Comparison of ENCODE assay signal across 8 mouse cellular contexts in the genomic region with DNA sequence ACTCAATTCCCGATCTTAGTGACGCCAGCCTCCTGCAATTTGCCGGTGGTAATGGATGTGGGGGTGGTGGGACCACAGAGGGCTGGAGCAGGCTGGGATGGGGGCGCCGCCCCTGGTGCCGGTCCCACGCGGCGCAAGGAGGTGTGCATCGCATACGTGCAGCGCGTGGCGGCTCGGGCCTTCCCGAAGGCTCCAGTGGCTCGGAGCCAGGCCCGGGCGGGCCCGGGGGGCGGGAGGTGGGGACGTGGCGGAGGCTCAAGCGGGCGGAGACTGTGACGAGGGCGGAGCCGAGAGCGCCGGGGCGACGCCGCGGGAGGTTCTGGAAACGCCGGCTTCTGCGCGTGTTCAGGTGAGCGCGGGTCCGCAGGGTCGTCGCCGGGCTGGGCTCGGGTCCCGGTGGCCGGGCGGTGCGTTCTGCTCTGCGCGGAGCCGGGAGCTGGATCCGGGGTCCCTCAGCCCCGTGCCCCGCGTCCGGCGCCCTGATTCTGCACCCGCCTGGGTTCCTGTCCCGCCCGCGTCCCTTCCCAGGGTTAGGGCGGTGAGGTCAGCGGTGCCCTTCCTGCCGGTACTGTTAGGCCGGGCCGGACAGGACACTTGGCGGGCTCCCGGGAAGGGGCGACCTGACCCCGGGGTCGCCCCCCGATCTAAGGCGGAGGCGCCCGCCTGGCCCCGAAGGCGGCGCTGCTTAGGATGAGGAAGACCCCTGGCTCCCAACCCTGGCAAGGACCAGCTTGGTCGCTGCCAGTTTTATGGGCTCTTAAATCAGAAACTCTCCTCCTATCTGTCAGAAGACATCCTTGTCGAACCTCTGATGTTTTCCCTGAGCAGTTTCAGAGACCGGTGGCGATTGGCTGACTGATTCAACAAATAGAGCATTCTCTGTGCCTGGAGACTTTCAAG. TPM values are rescaled to one million over a fixed set of nuclear protein-coding genes. Genes with fewer than 3 reads are reported as not detected.
DNase-seq lines count a peak whose midpoint lies in the region; ATAC-seq and TF ChIP-seq lines count a peak whose summit lies in the region.

No protein-coding gene starts in this region.

- peaks cover 13 to 22% of the 10 kb centered on the region in 2 experiments for H3K4me1 ChIP-seq in MEL (ENCODE audit: control insufficient read depth in 1 of 2, insufficient read depth in 2 of 2, low read length in 2 of 2)
- peaks cover 11% of the 10 kb centered on the region for H3K4me1 ChIP-seq in forebrain, embryonic 12.5 days

- WGBS in forebrain, embryonic 12.5 days = under 1% methylated on average over 70 of the region's 83 CpGs

- H3K27ac ChIP-seq in MEL (ENCODE audit: control insufficient read depth, low read depth, low read length) = no peak overlapping the region
- no peak overlapping the region for H3K27ac ChIP-seq in forebrain, embryonic 12.5 days

- H3K9ac ChIP-seq in MEL (ENCODE audit: control insufficient read depth, low read depth, low read length, poor library complexity, severe bottlenecking) = peak overlapping the region; percentile 53
- peak overlapping the region; percentile 71 for H3K9ac ChIP-seq in forebrain, embryonic 12.5 days

- peak overlapping the region; percentile 97 for H3K4me2 ChIP-seq in forebrain, embryonic 12.5 days

- no peaks in the 10 kb centered on the region for H3K79me2 ChIP-seq in MEL (ENCODE audit: control insufficient read depth, insufficient read depth, low read length, poor library complexity)

- H3K4me3 ChIP-seq in MEL (ENCODE audit: control insufficient read depth in 1 of 2, insufficient read depth in 1 of 2, low read depth in 2 of 2, low read length in 2 of 2) = peak overlapping the region; percentile 65 to 95
- peak overlapping the region; percentile 63 for H3K4me3 ChIP-seq in forebrain, embryonic 12.5 days (replicated peaks)

- TF ChIP-seq EP300 in MEL (IDR thresholded peaks at IDR 0.05; ENCODE audit: low read depth in 1 of 2, low read length in 2 of 2) = no peak

- DNase-seq in MEL (ENCODE audit: low read depth, low spot score) = peak; percentile 88
- peak; percentile 42 to 56 for DNase-seq in adrenal gland, postnatal 4 days (ENCODE audit: low spot score in 2 of 2)
- DNase-seq in heart, postnatal 14 days = peak; percentile 85 to 87
- peak; percentile 81 to 87 for DNase-seq in kidney, postnatal 4 days
- DNase-seq in lung, postnatal 10 days = peak; percentile 78
- DNase-seq in retina, embryonic 14.5 days (ENCODE audit: low spot score) = peak; percentile 70
- no peak for DNase-seq in natural killer cell, adult 2 months (ENCODE audit: low spot score in 2 of 2)

- TF ChIP-seq RAD21 in MEL (IDR thresholded peaks at IDR 0.05; ENCODE audit: low read depth, low read length) = no peak

- peak in 1 of 2 experiments; percentile 37; a peak in 1 of 4 replicates for TF ChIP-seq POLR2A in MEL (IDR thresholded peaks at IDR 0.05; ENCODE audit: control insufficient read depth in 1 of 2, insufficient read depth in 1 of 2, low read depth in 1 of 2, low read length in 2 of 2, poor library complexity in 1 of 2)

- 0 out of 4 replicates have a peak, but pooled peaks cover 0 to 2% of the 10 kb centered on the region in 2 experiments for H3K27me3 ChIP-seq in MEL (ENCODE audit: control insufficient read depth in 1 of 2, insufficient read depth in 2 of 2, low read length in 2 of 2)
- H3K27me3 ChIP-seq in forebrain, embryonic 12.5 days = peaks cover 21% of the 10 kb centered on the region

- intact Hi-C loops in heart, postnatal 14 days (cut with DNase I) = no loop called here

- no peak for TF ChIP-seq CTCF in MEL (IDR thresholded peaks at IDR 0.05 in 2 of 3, conservative IDR thresholded peaks at IDR 0.05 in 1 of 3; ENCODE audit: control insufficient read depth in 1 of 3, insufficient read depth in 1 of 3, low read depth in 2 of 3, low read length in 3 of 3, poor library complexity in 1 of 3, severe bottlenecking in 1 of 3)

- ATAC-seq in forebrain, embryonic 12.5 days (ENCODE audit: low FRiP score) = peak; percentile 89

- peaks cover 0 to 14% of the 10 kb centered on the region in 2 experiments; a peak in 2 of 4 replicates for H3K36me3 ChIP-seq in MEL (ENCODE audit: control insufficient read depth in 1 of 2, insufficient read depth in 2 of 2, low read length in 2 of 2)
- no peaks in the 10 kb centered on the region for H3K36me3 ChIP-seq in forebrain, embryonic 12.5 days (replicated peaks)

- no peaks in the 10 kb centered on the region for H3K9me3 ChIP-seq in MEL (replicated peaks; ENCODE audit: insufficient read depth, low read length)
- no peaks in the 10 kb centered on the region for H3K9me3 ChIP-seq in forebrain, embryonic 12.5 days

TF ChIP-seq in MEL, 35 proteins besides CTCF, POLR2A, EP300 and RAD21:
- peak; percentile 17; the same call in 1 of the 2 replicates for TF ChIP-seq MAZ (IDR thresholded peaks at IDR 0.05; ENCODE audit: low read depth, low read length)
- no peak for TF ChIP-seq MAFK (IDR thresholded peaks at IDR 0.05; ENCODE audit: borderline replicate concordance, low read depth, low read length)
- peak; percentile 50 for TF ChIP-seq NRF1 (IDR thresholded peaks at IDR 0.05; ENCODE audit: insufficient read depth, low read depth, low read length, poor library complexity, severe bottlenecking)
- TF ChIP-seq USF1 (IDR thresholded peaks at IDR 0.05; ENCODE audit: low read depth, low read length) = no peak
- TF ChIP-seq BHLHE40 (IDR thresholded peaks at IDR 0.05; ENCODE audit: borderline replicate concordance, low read depth, low read length) = no peak
- TF ChIP-seq MXI1 (IDR thresholded peaks at IDR 0.05; ENCODE audit: low read depth, low read length) = peak; percentile 75
- 0 out of 2 replicates have a peak, but pooled peaks have one; percentile 62 for TF ChIP-seq UBTF (IDR thresholded peaks at IDR 0.05; ENCODE audit: borderline replicate concordance, insufficient read depth, low read depth, low read length)
- TF ChIP-seq TCF12 (IDR thresholded peaks at IDR 0.05; ENCODE audit: low read depth, low read length) = 0 out of 2 replicates have a peak, but pooled peaks have one; percentile 10
- no peak for TF ChIP-seq KAT2A (conservative IDR thresholded peaks at IDR 0.05; ENCODE audit: low read depth, low read length)
- peak; percentile 77 for TF ChIP-seq MAX (IDR thresholded peaks at IDR 0.05; ENCODE audit: low read length)
- TF ChIP-seq RCOR1 (IDR thresholded peaks at IDR 0.05; ENCODE audit: low read depth, low read length) = 0 out of 2 replicates have a peak, but pooled peaks have one; percentile 1
- TF ChIP-seq ELF1 (IDR thresholded peaks at IDR 0.05; ENCODE audit: low read depth, low read length) = no peak
- TF ChIP-seq ETS1 (IDR thresholded peaks at IDR 0.05; ENCODE audit: low read depth, low read length) = peak; percentile 33; the same call in 1 of the 2 replicates
- peak; percentile 39; the same call in 1 of the 2 replicates for TF ChIP-seq SIN3A (IDR thresholded peaks at IDR 0.05; ENCODE audit: low read length)
- peak; percentile 23; the same call in 1 of the 2 replicates for TF ChIP-seq MYC (IDR thresholded peaks at IDR 0.05; ENCODE audit: low read depth, low read length)
- no peak for TF ChIP-seq ZKSCAN1 (IDR thresholded peaks at IDR 0.05; ENCODE audit: low read depth, low read length)
- TF ChIP-seq ZNF384 (IDR thresholded peaks at IDR 0.05; ENCODE audit: low read depth, low read length) = no peak
- peak; percentile 62; the same call in 1 of the 2 replicates for TF ChIP-seq ZMIZ1 (IDR thresholded peaks at IDR 0.05; ENCODE audit: low read depth, low read length)
- no peak for TF ChIP-seq POLR2AphosphoS5 (IDR thresholded peaks at IDR 0.05; ENCODE audit: borderline replicate concordance, low read depth, low read length)
- peak; percentile 41; the same call in 1 of the 2 replicates for TF ChIP-seq HCFC1 (IDR thresholded peaks at IDR 0.05; ENCODE audit: low read depth, low read length)
- TF ChIP-seq NELFE (IDR thresholded peaks at IDR 0.05; ENCODE audit: low read depth, low read length) = 0 out of 2 replicates have a peak, but pooled peaks have one; percentile 40
TF ChIP-seq in MEL: peak in this region for 13.

RNA-seq across cellular contexts. Expression of gene P4ha2, which starts 1.0 kb away (rescaled TPM):
- 18.6 and 32.0 TPM in 2 replicates for total RNA-seq in MEL (2012; rRNA removed)
- 10 to 100 TPM in 1 of 2 experiments, not detected in 1; 57.8 TPM for polyA plus RNA-seq in MEL (2012; ENCODE audit: insufficient read depth in 1 of 2, insufficient read length in 2 of 2, low read depth in 1 of 2, low replicate concordance in 2 of 2, missing spikeins in 1 of 2)
- total RNA-seq in adrenal gland, postnatal 4 days (2021) = 10 to 100 TPM; 20.8 to 21.9 TPM
- polyA plus RNA-seq in forebrain, embryonic 12.5 days (2016; fragmentation: Nextera tagmentation; extraction: Ambion mirVana) = 10.5 and 12.7 TPM in 2 replicates
- 10 to 100 TPM; 43.3 to 46.4 TPM for total RNA-seq in heart, postnatal 14 days (2021)

RNA-seq across cellular contexts. Expression of gene Pdlim4, which starts 32.1 kb away (rescaled TPM):
- total RNA-seq in MEL (2012; rRNA removed) = 0.13 TPM in 1 of 2 replicates, not detected in the other
- polyA plus RNA-seq in MEL (2012; ENCODE audit: insufficient read depth in 1 of 2, insufficient read length in 2 of 2, low read depth in 1 of 2, low replicate concordance in 2 of 2, missing spikeins in 1 of 2) = under 1 TPM in 1 of 2 experiments, not detected in 1; 0.70 TPM
- total RNA-seq in adrenal gland, postnatal 4 days (2021) = 10 to 100 TPM; 34.7 to 38.8 TPM
- polyA plus RNA-seq in forebrain, embryonic 12.5 days (2016; fragmentation: Nextera tagmentation; extraction: Ambion mirVana) = 38.2 and 43.8 TPM in 2 replicates
- total RNA-seq in heart, postnatal 14 days (2021) = 10 to 100 TPM; 29.9 to 33.2 TPM

Comparison
In these comparisons a context has a peak if more than half of its experiments do, and no peak if none do; other contexts are left out.
1. DNase-seq: peak in MEL (single experiment), adrenal gland, postnatal 4 days (2 of 2), heart, postnatal 14 days (2 of 2), kidney, postnatal 4 days (2 of 2), lung, postnatal 10 days (single experiment) and retina, embryonic 14.5 days (single experiment); none in natural killer cell, adult 2 months (0 of 2).
2. RNA of gene Pdlim4, which starts 32.1 kb away (total RNA-seq): 34.7 to 38.8 TPM in adrenal gland, postnatal 4 days and 29.9 to 33.2 TPM in heart, postnatal 14 days; 0.13 TPM in MEL; every median in the first group is over 10 times any median in the second.